Mouse (Mus musculus): ENCODE measurements at regions not wholly inside any gene's neighbourhood (a gene's known extent, or its start where the extent isn't known, plus 50 kb on each side); places are given as distances from the start of the nearest gene placed in this dataset.

DNA sequence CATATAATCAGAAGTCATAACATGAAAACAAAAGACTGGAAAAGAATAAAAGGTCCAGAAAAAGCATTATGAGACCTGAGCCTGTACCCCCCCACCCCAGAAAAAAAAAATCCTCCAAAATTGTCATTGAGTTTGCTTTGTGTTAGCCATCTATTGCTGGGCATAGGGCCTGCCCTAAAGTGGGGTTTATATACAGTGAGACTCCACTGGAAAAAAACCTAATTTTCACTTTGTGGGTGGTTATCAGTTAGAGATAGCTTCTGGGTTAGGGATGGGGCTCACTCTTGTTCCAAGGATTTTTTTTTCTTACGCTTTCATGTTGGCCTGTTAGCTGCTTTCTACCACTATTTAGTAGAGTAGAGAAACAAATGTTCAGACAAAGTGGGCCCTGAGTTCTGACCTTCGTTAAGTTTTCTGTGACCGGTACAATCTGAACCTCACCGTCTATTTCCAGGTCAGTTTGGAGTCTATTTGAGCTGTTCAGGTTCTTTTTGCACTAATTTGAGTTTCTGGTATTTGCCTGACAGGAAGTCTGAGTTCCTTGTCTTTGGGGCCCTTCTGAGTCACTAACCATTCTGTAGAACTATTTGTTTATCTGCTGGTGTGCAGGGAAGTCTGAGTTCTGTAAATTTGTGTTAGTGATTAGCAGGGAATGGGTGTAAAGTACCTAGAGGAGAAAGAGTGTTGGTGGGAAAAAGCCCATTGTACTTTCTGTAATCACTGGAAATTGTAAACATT, 208.1 kb downstream of the Parm1 start:
- DNase-seq (ENCODE audit: low spot score), result no peak
- no peaks in the 10 kb centered on the region for H3K36me3 ChIP-seq (replicated peaks; ENCODE audit: control insufficient read depth, insufficient read depth, low read depth, low read length)
- no peak overlapping the region for H3K9ac ChIP-seq (replicated peaks; ENCODE audit: low read length)
- no peaks in the 10 kb centered on the region for H3K4me1 ChIP-seq (ENCODE audit: control insufficient read depth, insufficient read depth, low read length)
- no peak overlapping the region for H3K4me2 ChIP-seq (ENCODE audit: low read depth, low read length)
- H3K27ac ChIP-seq (replicated peaks; ENCODE audit: low read depth, low read length), result no peak overlapping the region
- 66% methylated on average over 4 of the region's 4 CpGs for WGBS
- no peak overlapping the region for H3K4me3 ChIP-seq (ENCODE audit: low read depth, low read length)
- no peaks in the 10 kb centered on the region for H3K27me3 ChIP-seq (ENCODE audit: control insufficient read depth, insufficient read depth, low read length)
- H3K9me3 ChIP-seq (replicated peaks; ENCODE audit: control insufficient read depth, low read length), result no peaks in the 10 kb centered on the region
- no peak for ATAC-seq (replicated peaks; ENCODE audit: insufficient number of reproducible peaks, low FRiP score, low TSS enrichment, low read depth)

GRCm38 (mm10) chr5:91724881-91725280, 207.5 kb downstream of the Parm1 start:
- no peak overlapping the region for H3K4me3 ChIP-seq (ENCODE audit: low read depth, low read length)
- no peak overlapping the region for H3K9ac ChIP-seq (replicated peaks; ENCODE audit: low read length)
- H3K36me3 ChIP-seq (replicated peaks; ENCODE audit: control insufficient read depth, insufficient read depth, low read depth, low read length), result no peaks in the 10 kb centered on the region
- no peak overlapping the region for H3K27ac ChIP-seq (replicated peaks; ENCODE audit: low read depth, low read length)
- H3K27me3 ChIP-seq (ENCODE audit: control insufficient read depth, insufficient read depth, low read length), result no peaks in the 10 kb centered on the region
- DNase-seq (ENCODE audit: low spot score), result no peak
- WGBS, result 90% methylated on average over 1 of the region's 1 CpGs
- no peaks in the 10 kb centered on the region for H3K9me3 ChIP-seq (replicated peaks; ENCODE audit: control insufficient read depth, low read length)
- ATAC-seq (replicated peaks; ENCODE audit: insufficient number of reproducible peaks, low FRiP score, low TSS enrichment, low read depth), result no peak
- H3K4me1 ChIP-seq (ENCODE audit: control insufficient read depth, insufficient read depth, low read length), result no peaks in the 10 kb centered on the region
- H3K4me2 ChIP-seq (ENCODE audit: low read depth, low read length), result no peak overlapping the region

DNA sequence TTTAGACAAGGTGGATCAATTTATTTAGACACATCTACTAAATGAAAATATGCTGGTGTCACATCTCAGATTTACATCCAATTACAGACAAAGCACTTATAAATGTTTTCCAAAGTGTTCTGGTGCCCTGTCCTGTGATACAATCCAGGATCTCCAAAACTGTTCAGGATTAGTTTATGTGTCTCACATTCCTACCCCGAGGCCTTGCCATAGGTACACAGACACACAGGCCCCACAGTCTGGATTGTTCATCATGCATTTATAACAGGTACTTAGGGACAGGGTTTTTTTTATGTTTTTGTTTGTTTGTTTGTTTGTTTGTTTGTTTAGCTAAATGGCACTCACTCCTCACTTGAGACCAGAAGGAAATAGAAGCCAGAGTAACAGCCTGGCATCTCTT, 206.0 kb downstream of the Parm1 start:
- Histone ChIP-seq H3K4me1 (ENCODE audit: control insufficient read depth, insufficient read depth, low read length) (no peaks in the 10 kb centered on the region), H3K4me3 (ENCODE audit: low read depth, low read length) (no peak overlapping the region), H3K27ac (replicated peaks; ENCODE audit: low read depth, low read length) (no peak overlapping the region; the same call in 1 of the 2 replicates), H3K27me3 (ENCODE audit: control insufficient read depth, insufficient read depth, low read length) (no peaks in the 10 kb centered on the region), H3K4me2 (ENCODE audit: low read depth, low read length) (no peak overlapping the region), H3K9me3 (replicated peaks; ENCODE audit: control insufficient read depth, low read length) (no peaks in the 10 kb centered on the region), H3K36me3 (replicated peaks; ENCODE audit: control insufficient read depth, insufficient read depth, low read depth, low read length) (no peaks in the 10 kb centered on the region), H3K9ac (replicated peaks; ENCODE audit: low read length) (no peak overlapping the region)
- 28% methylated on average over 1 of the region's 1 CpGs for WGBS
- ATAC-seq (replicated peaks; ENCODE audit: insufficient number of reproducible peaks, low FRiP score, low TSS enrichment, low read depth) (no peak), DNase-seq (ENCODE audit: low spot score) (no peak)

GRCm38 (mm10) chr5:91722982-91723381, 205.6 kb downstream of the Parm1 start:
- ATAC-seq (replicated peaks; ENCODE audit: insufficient number of reproducible peaks, low FRiP score, low TSS enrichment, low read depth) (no peak), DNase-seq (ENCODE audit: low spot score) (peak; percentile 80)
- H3K4me3 ChIP-seq (ENCODE audit: low read depth, low read length), result no peak overlapping the region
- H3K9me3 ChIP-seq (replicated peaks; ENCODE audit: control insufficient read depth, low read length), result no peaks in the 10 kb centered on the region
- H3K36me3 ChIP-seq (replicated peaks; ENCODE audit: control insufficient read depth, insufficient read depth, low read depth, low read length), result no peaks in the 10 kb centered on the region
- H3K4me2 ChIP-seq (ENCODE audit: low read depth, low read length), result no peak overlapping the region
- H3K9ac ChIP-seq (replicated peaks; ENCODE audit: low read length), result no peak overlapping the region
- 5% methylated on average over 5 of the region's 5 CpGs for WGBS
- no peaks in the 10 kb centered on the region for H3K4me1 ChIP-seq (ENCODE audit: control insufficient read depth, insufficient read depth, low read length)
- no peaks in the 10 kb centered on the region for H3K27me3 ChIP-seq (ENCODE audit: control insufficient read depth, insufficient read depth, low read length)
- peak overlapping the region; percentile 20; the same call in 1 of the 2 replicates for H3K27ac ChIP-seq (replicated peaks; ENCODE audit: low read depth, low read length)

GRCm38 (mm10) chr5:91722403-91722802, 205.0 kb downstream of the Parm1 start:
- 0 out of 2 replicates have a peak overlapping the region, but pooled peaks have one; percentile 20 for H3K27ac ChIP-seq (replicated peaks; ENCODE audit: low read depth, low read length)
- H3K4me3 ChIP-seq (ENCODE audit: low read depth, low read length), result no peak overlapping the region
- H3K4me2 ChIP-seq (ENCODE audit: low read depth, low read length), result no peak overlapping the region
- no peaks in the 10 kb centered on the region for H3K27me3 ChIP-seq (ENCODE audit: control insufficient read depth, insufficient read depth, low read length)
- ATAC-seq (replicated peaks; ENCODE audit: insufficient number of reproducible peaks, low FRiP score, low TSS enrichment, low read depth), result peak; percentile 29; the same call in 1 of the 2 replicates
- H3K9me3 ChIP-seq (replicated peaks; ENCODE audit: control insufficient read depth, low read length), result no peaks in the 10 kb centered on the region
- H3K9ac ChIP-seq (replicated peaks; ENCODE audit: low read length), result no peak overlapping the region
- no peak for DNase-seq (ENCODE audit: low spot score)
- H3K4me1 ChIP-seq (ENCODE audit: control insufficient read depth, insufficient read depth, low read length), result no peaks in the 10 kb centered on the region
- no peaks in the 10 kb centered on the region for H3K36me3 ChIP-seq (replicated peaks; ENCODE audit: control insufficient read depth, insufficient read depth, low read depth, low read length)
- 41% methylated on average over 5 of the region's 5 CpGs for WGBS

DNA sequence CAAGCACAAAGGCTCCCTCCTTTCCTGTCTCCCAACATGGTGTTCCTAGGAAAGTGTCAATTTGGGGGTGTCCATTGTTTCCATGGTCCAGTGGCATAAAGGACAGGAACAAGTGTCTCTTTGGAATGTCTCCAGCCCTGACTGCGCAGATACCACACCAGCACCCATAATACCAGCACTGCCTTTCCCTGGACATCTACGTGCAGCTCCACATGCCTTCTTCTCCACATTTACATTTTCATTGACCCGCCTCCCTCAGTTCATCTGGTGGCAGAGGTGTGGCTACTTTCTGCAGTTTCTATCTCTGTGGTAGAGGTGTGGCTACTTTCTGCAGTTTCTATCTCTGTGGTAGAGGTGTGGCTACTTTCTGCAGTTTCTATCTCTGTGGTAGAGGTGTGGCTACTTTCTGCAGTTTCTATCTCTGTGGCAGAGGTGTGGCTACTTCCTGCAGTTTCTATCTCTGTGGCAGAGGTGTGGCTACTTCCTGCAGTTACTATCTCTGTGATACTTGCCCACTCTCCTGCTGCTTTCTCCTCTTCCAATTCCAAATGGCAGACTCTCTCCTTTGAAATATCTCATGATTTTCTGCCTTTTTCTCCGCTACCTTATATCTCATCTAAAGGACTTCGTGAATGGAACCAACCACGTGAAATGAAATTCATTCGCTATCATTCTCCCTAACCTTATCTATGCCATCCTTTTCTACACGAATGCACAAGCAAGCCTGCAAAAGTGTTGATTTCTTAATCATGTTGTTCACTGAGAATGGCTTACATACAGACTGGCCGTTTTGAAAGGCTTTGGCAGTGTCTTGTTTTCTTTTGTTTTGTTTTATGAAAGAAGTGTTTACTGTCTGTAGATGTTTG, 204.0 kb downstream of the Parm1 start:
- no peak overlapping the region for H3K4me2 ChIP-seq (ENCODE audit: low read depth, low read length)
- whole genome bisulfite sequencing, result 92% methylated on average over 9 of the region's 9 CpGs
- DNase-seq (ENCODE audit: low spot score) (no peak), ATAC-seq (replicated peaks; ENCODE audit: insufficient number of reproducible peaks, low FRiP score, low TSS enrichment, low read depth) (no peak)
- no peak overlapping the region for H3K4me3 ChIP-seq (ENCODE audit: low read depth, low read length)
- no peaks in the 10 kb centered on the region for H3K9me3 ChIP-seq (replicated peaks; ENCODE audit: control insufficient read depth, low read length)
- H3K27ac ChIP-seq (replicated peaks; ENCODE audit: low read depth, low read length), result no peak overlapping the region
- no peaks in the 10 kb centered on the region for H3K4me1 ChIP-seq (ENCODE audit: control insufficient read depth, insufficient read depth, low read length)
- H3K27me3 ChIP-seq (ENCODE audit: control insufficient read depth, insufficient read depth, low read length), result no peaks in the 10 kb centered on the region
- no peak overlapping the region for H3K9ac ChIP-seq (replicated peaks; ENCODE audit: low read length)
- no peaks in the 10 kb centered on the region for H3K36me3 ChIP-seq (replicated peaks; ENCODE audit: control insufficient read depth, insufficient read depth, low read depth, low read length)

GRCm38 (mm10) chr5:91713020-91713419, 195.6 kb downstream of the Parm1 start:
- ATAC-seq (replicated peaks; ENCODE audit: insufficient number of reproducible peaks, low FRiP score, low TSS enrichment, low read depth) (no peak), DNase-seq (ENCODE audit: low spot score) (no peak)
- H3K9me3 ChIP-seq (replicated peaks; ENCODE audit: control insufficient read depth, low read length), result no peaks in the 10 kb centered on the region
- no peak overlapping the region for H3K27ac ChIP-seq (replicated peaks; ENCODE audit: low read depth, low read length)
- no peaks in the 10 kb centered on the region for H3K27me3 ChIP-seq (ENCODE audit: control insufficient read depth, insufficient read depth, low read length)
- no peak overlapping the region for H3K4me3 ChIP-seq (ENCODE audit: low read depth, low read length)
- H3K9ac ChIP-seq (replicated peaks; ENCODE audit: low read length), result no peak overlapping the region
- WGBS, result 33% methylated on average over 8 of the region's 8 CpGs
- H3K36me3 ChIP-seq (replicated peaks; ENCODE audit: control insufficient read depth, insufficient read depth, low read depth, low read length), result no peaks in the 10 kb centered on the region
- H3K4me1 ChIP-seq (ENCODE audit: control insufficient read depth, insufficient read depth, low read length), result no peaks in the 10 kb centered on the region
- no peak overlapping the region for H3K4me2 ChIP-seq (ENCODE audit: low read depth, low read length)

All from embryonic facial prominence, embryonic 11.5 days (tissue).